Mouse (Mus musculus) testis, adult 2 months (tissue): ENCODE data around the gene Rhou. TPM values are rescaled to one million over a fixed set of nuclear protein-coding genes. Genes with fewer than 3 reads are reported as not detected.

ENCODE experiments used
- H3K27ac ChIP-seq: fragments of 200-500 bp; 2 replicates; pipeline ENCODE4 v1.5.1; 2012; ENCODE audit warnings: low read depth, low read length; ENCODE audit not compliant: control insufficient read depth, insufficient read depth
- H3K27me3 ChIP-seq: fragments of 200-500 bp; 2 replicates; pipeline ENCODE4 v1.6.1; 2012; ENCODE audit warnings: mild to moderate bottlenecking, low read length, moderate library complexity; ENCODE audit not compliant: control insufficient read depth, insufficient read depth
- H3K36me3 ChIP-seq: fragments of 200-500 bp; 2 replicates; pipeline ENCODE4 v1.6.1; 2012; ENCODE audit warnings: mild to moderate bottlenecking, low read length; ENCODE audit not compliant: control insufficient read depth, insufficient read depth
- H3K4me1 ChIP-seq: fragments of 200-500 bp; 2 replicates; pipeline ENCODE4 v1.6.1; 2012; ENCODE audit warnings: low read length; ENCODE audit not compliant: control insufficient read depth, insufficient read depth
- H3K4me3 ChIP-seq: fragments of 200-500 bp; 2 replicates; pipeline ENCODE4 v1.5.1; 2012; ENCODE audit warnings: low read depth, mild to moderate bottlenecking, low read length, moderate library complexity, mixed read lengths; ENCODE audit not compliant: control insufficient read depth
- CTCF ChIP-seq: fragments of 200-500 bp; IDR thresholded peaks from 2 replicates; pipeline ENCODE4 v1.5.1; 2012; ENCODE audit warnings: low read depth, mild to moderate bottlenecking, inconsistent platforms, low read length, moderate library complexity; ENCODE audit not compliant: control insufficient read depth, insufficient read depth, insufficient replicate concordance
- POLR2A ChIP-seq: fragments of 200-500 bp; IDR thresholded peaks from 2 replicates; pipeline ENCODE4 v1.6.1; 2012; ENCODE audit warnings: low read depth, mild to moderate bottlenecking, inconsistent platforms, low read length, moderate library complexity; ENCODE audit not compliant: control insufficient read depth
- polyA plus RNA-seq: library from polyadenylated mRNA; depleted of rRNA; stranded (reverse); fragments of >200 nt; gene quantifications from 2 replicates; pipeline ENCODE4 v1.2.3, GENCODE M21; 2012

The Rhou gene
- polyA plus RNA-seq, 1 experiment, result 7.6 TPM

- Histone ChIP-seq H3K4me3 (no peak overlapping the region), H3K4me1 (peaks cover 2% of the 10 kb centered on the region; the same call in 1 of the 2 replicates), H3K27me3 (no peaks in the 10 kb centered on the region), H3K27ac (no peak overlapping the region), H3K36me3 (no peaks in the 10 kb centered on the region)
- TF ChIP-seq CTCF (no peak), POLR2A (no peak)
Measured at GRCm38 (mm10) chr8:123661515-123661914, 7.8 kb downstream of the Rhou start.

- Histone ChIP-seq H3K36me3 (no peaks in the 10 kb centered on the region), H3K27me3 (no peaks in the 10 kb centered on the region), H3K4me3 (no peak overlapping the region; the same call in 1 of the 2 replicates), H3K27ac (no peak overlapping the region), H3K4me1 (peaks cover 2% of the 10 kb centered on the region; the same call in 1 of the 2 replicates)
- TF ChIP-seq POLR2A (no peak), CTCF (no peak)
Measured at GRCm38 (mm10) chr8:123665580-123665979, 11.9 kb downstream of the Rhou start.

GRCm38 (mm10) chr8:123666832-123667231, 13.1 kb downstream of the Rhou start:
- H3K27ac ChIP-seq, result no peak overlapping the region
- TF ChIP-seq CTCF (no peak), POLR2A (no peak)
- no peaks in the 10 kb centered on the region for H3K27me3 ChIP-seq
- H3K4me1 ChIP-seq, result peaks cover 2% of the 10 kb centered on the region; the same call in 1 of the 2 replicates
- H3K36me3 ChIP-seq, result no peaks in the 10 kb centered on the region
- H3K4me3 ChIP-seq, result no peak overlapping the region

- no peaks in the 10 kb centered on the region for H3K36me3 ChIP-seq
- no peak overlapping the region for H3K27ac ChIP-seq
- peaks cover 2% of the 10 kb centered on the region; the same call in 1 of the 2 replicates for H3K4me1 ChIP-seq
- TF ChIP-seq POLR2A, result no peak
- no peak for TF ChIP-seq CTCF
- no peaks in the 10 kb centered on the region for H3K27me3 ChIP-seq
- H3K4me3 ChIP-seq, result no peak overlapping the region
Measured at GRCm38 (mm10) chr8:123668681-123669080, 15.0 kb downstream of the Rhou start.

- H3K4me3 ChIP-seq, result no peak overlapping the region
- TF ChIP-seq POLR2A, result no peak
- TF ChIP-seq CTCF, result no peak
- no peak overlapping the region for H3K27ac ChIP-seq
- H3K36me3 ChIP-seq, result no peaks in the 10 kb centered on the region
- H3K27me3 ChIP-seq, result no peaks in the 10 kb centered on the region
- peaks cover 2% of the 10 kb centered on the region; the same call in 1 of the 2 replicates for H3K4me1 ChIP-seq
Measured at GRCm38 (mm10) chr8:123670766-123671165, 17.0 kb downstream of the Rhou start.

GRCm38 (mm10) chr8:123671454-123671853, 17.7 kb downstream of the Rhou start:
- Histone ChIP-seq H3K4me1 (no peaks in the 10 kb centered on the region), H3K36me3 (no peaks in the 10 kb centered on the region), H3K27me3 (no peaks in the 10 kb centered on the region), H3K4me3 (no peak overlapping the region), H3K27ac (no peak overlapping the region)
- TF ChIP-seq CTCF (no peak), POLR2A (no peak)

- TF ChIP-seq POLR2A (no peak), CTCF (no peak)
- H3K27ac ChIP-seq, result no peak overlapping the region
- no peaks in the 10 kb centered on the region for H3K4me1 ChIP-seq
- no peak overlapping the region for H3K4me3 ChIP-seq
- H3K27me3 ChIP-seq, result no peaks in the 10 kb centered on the region
- no peaks in the 10 kb centered on the region for H3K36me3 ChIP-seq
Measured at GRCm38 (mm10) chr8:123672648-123673047, 18.9 kb downstream of the Rhou start.

GRCm38 (mm10) chr8:123675611-123676010, 21.9 kb downstream of the Rhou start:
- Histone ChIP-seq H3K27me3 (no peaks in the 10 kb centered on the region), H3K27ac (no peak overlapping the region), H3K36me3 (no peaks in the 10 kb centered on the region), H3K4me3 (no peak overlapping the region), H3K4me1 (no peaks in the 10 kb centered on the region)
- TF ChIP-seq POLR2A, result no peak
- TF ChIP-seq CTCF, result no peak
